Comparison of ENCODE assay signal across 4 mouse cellular contexts in genomic region chr12:80789276-80789675, GRCm38 (mm10). TPM values are rescaled to one million over a fixed set of nuclear protein-coding genes. Genes with fewer than 3 reads are reported as not detected.
"Had no signal": no experiment of that assay in that cellular context is flagged by ENCODE, and none has a peak within 500 bp of the region (broad histone marks: within the 10 kb centered on the region; RNA-seq: fewer than 3 reads in every experiment).

No protein-coding gene starts in this region.

RNA-seq across cellular contexts. Expression of gene Ccdc177, which starts 28.8 kb away (rescaled TPM):
- polyA plus RNA-seq: kidney, adult 2 months; lung, adult 2 months; macrophage; thymus, postnatal 0 days had no signal
